Mouse (Mus musculus) bone marrow, adult 2 months (tissue): ENCODE data around the gene Pycr2.
"Not testable (repeated sequence)": the region's sequence is repeated elsewhere in the genome, so short reads cannot be mapped to it uniquely, and the experiment has no call there.

Experiments used
- CTCF ChIP-seq: fragments of 200-500 bp; IDR thresholded peaks from 2 replicates; pipeline ENCODE4 v1.5.1; 2011; ENCODE audit warnings: low read length, control low read depth; ENCODE audit not compliant: control insufficient read depth, insufficient read depth
- POLR2A ChIP-seq: fragments of 200-500 bp; IDR thresholded peaks from 2 replicates; pipeline ENCODE4 v1.6.1; 2011; ENCODE audit warnings: low read depth, mild to moderate bottlenecking, control low read depth, low read length, borderline replicate concordance; ENCODE audit not compliant: control insufficient read depth

- not testable (repeated sequence) for TF ChIP-seq CTCF, POLR2A
These were observed 33.5 kb downstream of the Pycr2 start for GRCm38 (mm10) chr1:180937631-180938030.
